Mouse (Mus musculus): Measurements from ENCODE around the gene Serf2. TPM values are rescaled to one million over a fixed set of nuclear protein-coding genes. Genes with fewer than 3 reads are reported as not detected.
"Not testable (repeated sequence)": the region's sequence is repeated elsewhere in the genome, so short reads cannot be mapped to it uniquely, and the experiment has no call there.

Serf2 gene
- polyA plus RNA-seq, 1 experiment: 476 TPM

GRCm38 (mm10) chr2:121505942-121506882 lies 57.2 kb downstream of the Serf2 start, which contains the start of the genes Mfap1a and Wdr76:
Mfap1a (minus strand) TSS chr2:121506665.
Wdr76 (plus strand) TSS chr2:121506723.
- not testable (repeated sequence) for H3K4me1 ChIP-seq (ENCODE audit: control insufficient read depth, insufficient read depth, low read length)
- TF ChIP-seq POLR2A (IDR thresholded peaks at IDR 0.05; ENCODE audit: borderline replicate concordance, control insufficient read depth, low read depth, low read length): peak; percentile 73
- Histone ChIP-seq H3K27ac (ENCODE audit: control insufficient read depth, insufficient read depth, low read depth, low read length, poor library complexity) (peak within 1 kb of the TSS; percentile 78), H3K4me3 (replicated peaks; ENCODE audit: control insufficient read depth, low read depth, low read length) (peak within 1 kb of the TSS; percentile 70)
- 3% methylated on average over 42 of the region's 42 CpGs for WGBS

GRCm38 (mm10) chr2:121507173-121507950 lies 58.4 kb downstream of the Serf2 start:
- H3K4me3 ChIP-seq (replicated peaks; ENCODE audit: control insufficient read depth, low read depth, low read length): peak overlapping the region; percentile 70
- TF ChIP-seq CTCF (IDR thresholded peaks at IDR 0.05; ENCODE audit: control insufficient read depth, insufficient read depth, low read length) (no peak), POLR2A (IDR thresholded peaks at IDR 0.05; ENCODE audit: borderline replicate concordance, control insufficient read depth, low read depth, low read length) (no peak)
- H3K4me1 ChIP-seq (ENCODE audit: control insufficient read depth, insufficient read depth, low read length): no peaks in the 10 kb centered on the region; the same call in 1 of the 2 replicates
- 5% methylated on average over 12 of the region's 12 CpGs for WGBS
- no peak overlapping the region for H3K27ac ChIP-seq (ENCODE audit: control insufficient read depth, insufficient read depth, low read depth, low read length, poor library complexity)

Other genes starting within 250 kb of the Serf2 start
- gene Trp53bp1, start 177.8 kb upstream of the Serf2 start, polyA plus RNA-seq (2011; ENCODE audit: insufficient read depth, insufficient read length, low replicate concordance, missing spikeins): 14.8 and 20.1 TPM in 2 replicates
- 0.55 and 0.59 TPM in 2 replicates for gene Map1a, start 159.6 kb upstream of the Serf2 start, polyA plus RNA-seq (2011; ENCODE audit: insufficient read depth, insufficient read length, low replicate concordance, missing spikeins)
- gene Ppip5k1, start 93.8 kb upstream of the Serf2 start, polyA plus RNA-seq (2011; ENCODE audit: insufficient read depth, insufficient read length, low replicate concordance, missing spikeins): 4.3 and 16.7 TPM in 2 replicates
- 4.2 TPM in 1 of 2 replicates, not detected in the other for gene Ckmt1, start 91.5 kb upstream of the Serf2 start, polyA plus RNA-seq (2011; ENCODE audit: insufficient read depth, insufficient read length, low replicate concordance, missing spikeins)
- gene Strc, start 62.0 kb upstream of the Serf2 start, polyA plus RNA-seq (2011; ENCODE audit: insufficient read depth, insufficient read length, low replicate concordance, missing spikeins): not detected in 2 replicates
- 113 and 230 TPM in 2 replicates for gene Pdia3, start 35.4 kb upstream of the Serf2 start, polyA plus RNA-seq (2011; ENCODE audit: insufficient read depth, insufficient read length, low replicate concordance, missing spikeins)
- gene Catsper2, start 35.4 kb upstream of the Serf2 start, polyA plus RNA-seq (2011; ENCODE audit: insufficient read depth, insufficient read length, low replicate concordance, missing spikeins): 0.70 and 0.87 TPM in 2 replicates
- gene Ell3, start 4.9 kb upstream of the Serf2 start, polyA plus RNA-seq (2011; ENCODE audit: insufficient read depth, insufficient read length, low replicate concordance, missing spikeins): 9.1 TPM in 1 of 2 replicates, not detected in the other
- gene Hypk, start 4.1 kb downstream of the Serf2 start, polyA plus RNA-seq (2011; ENCODE audit: insufficient read depth, insufficient read length, low replicate concordance, missing spikeins): 64.6 and 70.0 TPM in 2 replicates
- gene Serinc4, start 7.6 kb downstream of the Serf2 start, polyA plus RNA-seq (2011; ENCODE audit: insufficient read depth, insufficient read length, low replicate concordance, missing spikeins): 0.66 TPM in 1 of 2 replicates, not detected in the other
- 12.4 and 22.0 TPM in 2 replicates for gene Mfap1b, start 24.9 kb downstream of the Serf2 start, polyA plus RNA-seq (2011; ENCODE audit: insufficient read depth, insufficient read length, low replicate concordance, missing spikeins)
- 15.5 and 23.0 TPM in 2 replicates for gene Mfap1a, start 57.5 kb downstream of the Serf2 start, polyA plus RNA-seq (2011; ENCODE audit: insufficient read depth, insufficient read length, low replicate concordance, missing spikeins)
- gene Wdr76, start 57.5 kb downstream of the Serf2 start, polyA plus RNA-seq (2011; ENCODE audit: insufficient read depth, insufficient read length, low replicate concordance, missing spikeins): 15.0 and 16.6 TPM in 2 replicates

All from bone marrow, adult 2 months (tissue).